Mouse (Mus musculus): ENCODE data around the gene Dnajc9. TPM values are rescaled to one million over a fixed set of nuclear protein-coding genes. Genes with fewer than 3 reads are reported as not detected.

Gene Dnajc9
- 96.5 and 99.4 TPM in 2 replicates for polyA plus RNA-seq (2012; rRNA removed)

GRCm38 (mm10) chr14:20388441-20389129 is at the start of gene Dnajc9:
TSS of gene Dnajc9 (minus strand) at chr14:20388910.

GRCm38 (mm10) chr14:20393205-20393913 is 4.6 kb upstream of the Dnajc9 start, which contains the start of gene Mrps16:
TSS of gene Mrps16 (minus strand) at chr14:20393634.

GRCm38 (mm10) chr14:20347991-20348541 is 40.6 kb downstream of the Dnajc9 start, which contains the start of the genes Ecd and Fam149b:
TSS of gene Ecd (minus strand) at chr14:20348121.
TSS of gene Fam149b (plus strand) at chr14:20348162.

Other genes with a start within 250 kb of the Dnajc9 start
- gene Kcnk5, start 207.1 kb downstream of the Dnajc9 start, polyA plus RNA-seq (2012; rRNA removed) = 0.78 and 1.3 TPM in 2 replicates
- gene Kcnk16, start 119.7 kb downstream of the Dnajc9 start, polyA plus RNA-seq (2012; rRNA removed) = not detected in 2 replicates
- gene Nudt13, start 94.2 kb downstream of the Dnajc9 start, polyA plus RNA-seq (2012; rRNA removed) = 21.6 and 25.3 TPM in 2 replicates
- gene Ecd, start 40.8 kb downstream of the Dnajc9 start, polyA plus RNA-seq (2012; rRNA removed) = 34.0 and 35.8 TPM in 2 replicates
- gene Fam149b, start 40.7 kb downstream of the Dnajc9 start, polyA plus RNA-seq (2012; rRNA removed) = 53.0 and 54.0 TPM in 2 replicates
- gene Mrps16, start 4.7 kb upstream of the Dnajc9 start, polyA plus RNA-seq (2012; rRNA removed) = 40.9 and 49.2 TPM in 2 replicates
- 1.0 and 1.7 TPM in 2 replicates for gene Cfap70, start 63.3 kb upstream of the Dnajc9 start, polyA plus RNA-seq (2012; rRNA removed)
- gene Anxa7, start 91.2 kb upstream of the Dnajc9 start, polyA plus RNA-seq (2012; rRNA removed) = 36.4 and 39.5 TPM in 2 replicates
- 1.1 and 1.2 TPM in 2 replicates for gene Mss51, start 108.0 kb upstream of the Dnajc9 start, polyA plus RNA-seq (2012; rRNA removed)
- gene Ppp3cb, start 157.7 kb upstream of the Dnajc9 start, polyA plus RNA-seq (2012; rRNA removed) = 155 and 157 TPM in 2 replicates

Measured in central nervous system, embryonic 18 days (tissue).